Mouse (Mus musculus) activated CD4-positive, CD25-positive, alpha-beta regulatory T cell, adult 9 weeks (primary cell): ENCODE results near the gene Prkg1. TPM values are rescaled to one million over a fixed set of nuclear protein-coding genes. Genes with fewer than 3 reads are reported as not detected.

ENCODE experiments used
- polyA plus RNA-seq: library from polyadenylated mRNA; unstranded; fragments of 100-300 nt; shearing (Covaris generic); gene quantifications from one replicate; pipeline ENCODE4 v1.2.1, GENCODE M21; 2017

Gene Prkg1
- polyA plus RNA-seq = not detected

GRCm38 (mm10) chr19:31764801-31765340 is at the start of gene Prkg1:
TSS of gene Prkg1 (minus strand) at chr19:31765033.

GRCm38 (mm10) chr19:31082662-31083429 is 682.0 kb downstream of the Prkg1 start, which contains the start of gene Cstf2t:
TSS of gene Cstf2t (plus strand) at chr19:31082837.

GRCm38 (mm10) chr19:30549044-30549853 is 1215.6 kb downstream of the Prkg1 start, which contains the start of gene Dkk1:
TSS of gene Dkk1 (minus strand) at chr19:30549665.

Other genes starting within 250 kb of the Prkg1 start
- gene A1cf, start 103.7 kb upstream of the Prkg1 start, polyA plus RNA-seq = 0.48 TPM